ENCODE assay signal across 8 mouse cellular contexts in the genomic region with DNA sequence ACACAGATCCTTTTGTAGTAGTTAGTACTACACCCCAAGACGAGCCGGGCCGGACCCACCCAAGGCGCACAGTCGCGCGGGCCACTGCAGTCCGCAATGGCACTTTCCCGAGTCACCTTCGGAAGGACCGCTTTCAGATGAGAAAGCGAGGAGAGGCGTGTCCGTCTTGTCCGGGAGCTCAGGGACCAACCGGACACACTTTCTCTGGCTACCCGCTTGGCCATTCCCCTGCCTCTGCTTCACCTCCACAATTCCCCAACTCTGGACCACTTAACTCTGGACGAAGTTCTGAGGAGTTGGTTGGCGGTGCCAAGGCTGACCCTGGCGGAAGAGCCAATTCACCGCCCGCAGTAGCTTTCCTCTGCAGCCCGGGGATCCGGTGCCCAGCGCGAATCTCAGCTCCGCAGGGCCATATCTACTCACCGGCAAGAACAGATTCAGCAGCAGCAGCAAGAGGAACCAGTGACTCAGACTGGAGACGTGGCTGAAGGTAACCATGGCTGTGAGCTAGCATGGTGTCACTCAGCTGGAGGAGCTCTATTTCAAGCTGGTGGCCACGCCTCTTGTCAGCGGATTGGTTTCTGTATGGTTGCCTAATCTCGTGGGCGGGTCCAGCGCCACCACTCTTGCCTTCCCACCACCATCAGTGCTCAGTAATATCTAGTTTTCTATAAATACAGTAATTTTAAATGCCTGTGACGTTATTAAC. TPM values are rescaled to one million over a fixed set of nuclear protein-coding genes. Genes with fewer than 3 reads are reported as not detected.
DNase-seq lines count a peak whose midpoint lies in the region; ATAC-seq lines count a peak whose summit lies in the region.

Tnfrsf23 (minus strand) TSS at position 514 of the 709 bp plus-strand sequence.

- peak within 1 kb of the TSS; percentile 81 for H3K4me2 ChIP-seq in hindbrain, embryonic 16.5 days (ENCODE audit: low read length)

- H3K9ac ChIP-seq in hindbrain, embryonic 16.5 days (ENCODE audit: low read depth, low read length): no peak within 1 kb of the TSS

- H3K4me3 ChIP-seq in hindbrain, embryonic 16.5 days (ENCODE audit: low read length): peak within 1 kb of the TSS; percentile 46

- ATAC-seq in hindbrain, embryonic 16.5 days: peak; percentile 93

- H3K36me3 ChIP-seq in hindbrain, embryonic 16.5 days (ENCODE audit: control insufficient read depth, insufficient read depth, low read length): peaks cover 15% of the 10 kb centered on the region

- no peaks in the 10 kb centered on the region for H3K9me3 ChIP-seq in hindbrain, embryonic 16.5 days (ENCODE audit: control insufficient read depth, low read length)

- no peak within 1 kb of the TSS for H3K27ac ChIP-seq in hindbrain, embryonic 16.5 days (ENCODE audit: low read depth, low read length)

- H3K4me1 ChIP-seq in hindbrain, embryonic 16.5 days (ENCODE audit: control insufficient read depth, insufficient read depth, low read depth, low read length): no peaks in the 10 kb centered on the region

- DNase-seq in Muller cell, postnatal 12 days (ENCODE audit: inconsistent ontology term): peak; percentile 86
- peak; percentile 14 to 28 for DNase-seq in cerebellum, postnatal 36 days
- peak; percentile 70 to 77 for DNase-seq in frontal cortex, postnatal 36 days (ENCODE audit: low spot score in 2 of 2)
- DNase-seq in left cerebral cortex, adult 11 months (ENCODE audit: low spot score): peak; percentile 63
- DNase-seq in lung, postnatal 36 days: peak; percentile 94
- peak; percentile 83 for DNase-seq in right cerebral cortex, adult 18-20 months
- DNase-seq in urinary bladder, postnatal 36 days (ENCODE audit: low spot score in 2 of 2): peak; percentile 74 to 84

- H3K27me3 ChIP-seq in hindbrain, embryonic 16.5 days (replicated peaks; ENCODE audit: control insufficient read depth, insufficient read depth, low read length): no peaks in the 10 kb centered on the region

- 5% methylated on average over 35 of the region's 35 CpGs for WGBS in hindbrain, embryonic 16.5 days

RNA-seq across cellular contexts. Expression of gene Tnfrsf23, which starts in this region (rescaled TPM):
- 0.71 and 1.5 TPM in 2 replicates for polyA plus RNA-seq in hindbrain, embryonic 16.5 days (2015; fragmentation: Nextera tagmentation; extraction: Ambion mirVana)

Comparison
In these comparisons a context has a peak if more than half of its experiments do, and no peak if none do; other contexts are left out.
1. DNase-seq: peak in every context shown above with its lines; median percentile 94 in lung, postnatal 36 days; 86 in Muller cell, postnatal 12 days; 83 in right cerebral cortex, adult 18-20 months; 79 in urinary bladder, postnatal 36 days; 74 in frontal cortex, postnatal 36 days; 63 in left cerebral cortex, adult 11 months; 21 in cerebellum, postnatal 36 days.